Mouse (Mus musculus) thymus, adult 2 months (tissue): ENCODE data around the gene Nrgn.

Experiments used
- CTCF ChIP-seq: fragments of 200-500 bp; IDR thresholded peaks from 2 replicates; pipeline ENCODE4 v1.5.1; 2012; ENCODE audit warnings: mild to moderate bottlenecking, control low read depth, low read length, moderate library complexity, borderline replicate concordance; ENCODE audit not compliant: control insufficient read depth, poor library complexity, insufficient read depth; ENCODE audit errors: extremely low read depth
- POLR2A ChIP-seq: fragments of 200-500 bp; IDR thresholded peaks from 2 replicates; pipeline ENCODE4 v1.6.1; 2012; ENCODE audit warnings: mild to moderate bottlenecking, low read length, control low read depth, moderate library complexity; ENCODE audit not compliant: control insufficient read depth, poor library complexity, insufficient read depth; ENCODE audit errors: extremely low read depth

DNA sequence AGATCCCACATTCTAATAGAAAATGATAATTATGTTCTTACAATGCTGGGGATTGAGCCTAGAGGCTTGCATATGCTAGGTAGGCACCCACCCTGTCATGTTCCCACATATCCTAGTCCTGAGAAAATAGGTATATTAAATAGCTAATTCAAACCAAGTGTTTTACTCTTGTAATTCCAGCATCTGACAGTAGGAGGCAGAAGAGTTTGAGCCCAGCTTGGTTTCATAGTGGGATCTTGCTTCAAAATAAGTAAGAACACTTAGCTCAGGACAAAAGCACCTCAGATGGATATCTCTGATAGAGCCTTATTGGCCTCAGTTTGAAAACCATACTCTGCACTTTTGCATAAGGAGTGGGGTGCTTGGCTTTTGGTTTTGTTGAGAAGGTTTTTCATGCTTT, 48.4 kb downstream of the Nrgn start:
- no peak for TF ChIP-seq POLR2A
- no peak for TF ChIP-seq CTCF
